Mouse (Mus musculus) embryonic facial prominence, embryonic 14.5 days (tissue): Measurements from ENCODE around the gene Ten1. TPM values are rescaled to one million over a fixed set of nuclear protein-coding genes. Genes with fewer than 3 reads are reported as not detected.
A peak's percentile ranks its signal among the peaks of the same experiment; 100 is the strongest.

Experiments used
- ATAC-seq: fragments of 200-750 bp; cut with Nextera tagmentation; 2 replicates; pipeline ENCODE4 v1.8.0; 2017; ENCODE audit warnings: low read depth, moderate number of reproducible peaks, moderate TSS enrichment
- DNase-seq: peaks from one replicate; pipeline ENCODE4 v3.0.0-alpha.2; 2015; ENCODE audit warnings: low spot score
- H3K27ac ChIP-seq: fragments of 300-500 bp; sonication (generic); replicated peaks from 2 replicates; pipeline ENCODE4 v1.5.1; 2014; ENCODE audit warnings: low read depth, mild to moderate bottlenecking, low read length, moderate library complexity
- H3K27me3 ChIP-seq: fragments of 300-500 bp; sonication (generic); replicated peaks from 2 replicates; pipeline ENCODE4 v1.6.1; 2014; ENCODE audit warnings: low read length; ENCODE audit not compliant: control insufficient read depth, insufficient read depth
- H3K36me3 ChIP-seq: fragments of 300-500 bp; sonication (generic); 2 replicates; pipeline ENCODE4 v1.6.1; 2014; ENCODE audit warnings: low read length, mixed read lengths; ENCODE audit not compliant: control insufficient read depth, insufficient read depth
- H3K4me1 ChIP-seq: fragments of 300-500 bp; sonication (generic); 2 replicates; pipeline ENCODE4 v1.6.1; 2014; ENCODE audit warnings: antibody characterized with exemption, low read length; ENCODE audit not compliant: control insufficient read depth, insufficient read depth
- H3K4me2 ChIP-seq: fragments of 300-500 bp; sonication (generic); 2 replicates; pipeline ENCODE4 v1.6.1; 2014; ENCODE audit warnings: low read depth, mild to moderate bottlenecking, low read length, moderate library complexity, mixed read lengths
- H3K4me3 ChIP-seq: fragments of 300-500 bp; sonication (generic); 2 replicates; pipeline ENCODE4 v1.5.1; 2014; ENCODE audit warnings: low read depth, mild to moderate bottlenecking, low read length
- H3K9ac ChIP-seq: fragments of 300-500 bp; sonication (generic); 2 replicates; pipeline ENCODE4 v1.6.1; 2014; ENCODE audit warnings: low read depth, mild to moderate bottlenecking, low read length, moderate library complexity, mixed read lengths
- H3K9me3 ChIP-seq: fragments of 300-500 bp; sonication (generic); 2 replicates; pipeline ENCODE4 v1.6.1; 2016; ENCODE audit warnings: low read length; ENCODE audit not compliant: control insufficient read depth
- WGBS: fragments of 180-500 bp; shearing (Covaris S2); extraction: QIAGEN DNeasy Blood & Tissue Kit; methylation state at CpG from one replicate; pipeline ENCODE4 v1.1.7; 2014; 5-methylcytosine and 5-hydroxymethylcytosine counted together
- polyA plus RNA-seq: library from polyadenylated mRNA; unstranded; fragments of >200 nt; fragmentation: Nextera tagmentation; extraction: Ambion mirVana; gene quantifications from 2 replicates; pipeline ENCODE4 v1.2.1, GENCODE M21; 2014

The Ten1 gene
- polyA plus RNA-seq, 1 experiment from 2014 or later = 59.8 TPM

- H3K27me3 ChIP-seq = no peaks in the 10 kb centered on the region
- H3K9ac ChIP-seq = no peak overlapping the region
- H3K4me1 ChIP-seq = 0 out of 2 replicates have a peak, but pooled peaks cover 2% of the 10 kb centered on the region
- H3K36me3 ChIP-seq = peaks cover 68% of the 10 kb centered on the region
- no peak overlapping the region for H3K4me3 ChIP-seq
- DNase-seq (no peak), ATAC-seq (no peak)
- H3K27ac ChIP-seq = peak overlapping the region; percentile 58
- no peak overlapping the region for H3K4me2 ChIP-seq
- no peaks in the 10 kb centered on the region for H3K9me3 ChIP-seq
- 40% methylated on average over 11 of the region's 11 CpGs for whole genome bisulfite sequencing
Observed at GRCm38 (mm10) chr11:116187226-116187930, 11.3 kb upstream of the Ten1 start.

GRCm38 (mm10) chr11:116194619-116195018, 4.0 kb upstream of the Ten1 start:
- no peak overlapping the region for H3K9ac ChIP-seq
- 81% methylated on average over 8 of the region's 8 CpGs for WGBS
- no peak for ATAC-seq

GRCm38 (mm10) chr11:116195252-116195651, 3.4 kb upstream of the Ten1 start:
- H3K9ac ChIP-seq = no peak overlapping the region
- H3K4me1 ChIP-seq = peaks cover 8% of the 10 kb centered on the region

More at GRCm38 (mm10) chr11:116194619-116195018, 4.0 kb upstream of the Ten1 start:
- Histone ChIP-seq H3K9me3 (no peaks in the 10 kb centered on the region), H3K4me3 (no peak overlapping the region), H3K27ac (no peak overlapping the region), H3K27me3 (no peaks in the 10 kb centered on the region), H3K4me2 (no peak overlapping the region), H3K4me1 (peaks cover 8% of the 10 kb centered on the region), H3K36me3 (peaks cover 31% of the 10 kb centered on the region; the same call in 1 of the 2 replicates)
- DNase-seq = no peak

GRCm38 (mm10) chr11:116196336-116196735, 2.3 kb upstream of the Ten1 start:
- peaks cover 8% of the 10 kb centered on the region for H3K4me1 ChIP-seq
- WGBS = 83% methylated on average over 3 of the region's 3 CpGs
- no peak overlapping the region for H3K9ac ChIP-seq
- H3K4me2 ChIP-seq = no peak overlapping the region
- H3K36me3 ChIP-seq = 0 out of 2 replicates have a peak, but pooled peaks cover 17% of the 10 kb centered on the region
- no peak overlapping the region for H3K27ac ChIP-seq
- ATAC-seq (no peak), DNase-seq (no peak)
- no peak overlapping the region for H3K4me3 ChIP-seq
- H3K27me3 ChIP-seq = no peaks in the 10 kb centered on the region
- no peaks in the 10 kb centered on the region for H3K9me3 ChIP-seq

More at GRCm38 (mm10) chr11:116195252-116195651, 3.4 kb upstream of the Ten1 start:
- WGBS = 68% methylated on average over 5 of the region's 5 CpGs
- Histone ChIP-seq H3K4me3 (no peak overlapping the region), H3K4me2 (no peak overlapping the region), H3K36me3 (0 out of 2 replicates have a peak, but pooled peaks cover 24% of the 10 kb centered on the region), H3K27ac (no peak overlapping the region), H3K27me3 (no peaks in the 10 kb centered on the region), H3K9me3 (no peaks in the 10 kb centered on the region)
- no peak for DNase-seq
- no peak for ATAC-seq

GRCm38 (mm10) chr11:116196866-116197583, 1.6 kb upstream of the Ten1 start:
- no peak overlapping the region for H3K4me3 ChIP-seq
- peaks cover 8% of the 10 kb centered on the region for H3K4me1 ChIP-seq
- no peak overlapping the region for H3K27ac ChIP-seq
- WGBS = 94% methylated on average over 18 of the region's 18 CpGs
- H3K9ac ChIP-seq = no peak overlapping the region
- H3K27me3 ChIP-seq = no peaks in the 10 kb centered on the region
- ATAC-seq = no peak
- no peaks in the 10 kb centered on the region for H3K9me3 ChIP-seq
- 0 out of 2 replicates have a peak, but pooled peaks cover 12% of the 10 kb centered on the region for H3K36me3 ChIP-seq
- H3K4me2 ChIP-seq = peak overlapping the region; percentile 79
- DNase-seq = no peak

GRCm38 (mm10) chr11:116197584-116197906, 1.1 kb upstream of the Ten1 start:
- Histone ChIP-seq H3K4me3 (peak overlapping the region; percentile 80; the same call in 1 of the 2 replicates), H3K27me3 (no peaks in the 10 kb centered on the region)
- DNase-seq = no peak

GRCm38 (mm10) chr11:116198132-116198531, 523 bp upstream of the Ten1 start:
- Histone ChIP-seq H3K27me3 (no peaks in the 10 kb centered on the region), H3K4me1 (peaks cover 8% of the 10 kb centered on the region), H3K4me3 (peak overlapping the region; percentile 80), H3K36me3 (0 out of 2 replicates have a peak, but pooled peaks cover 12% of the 10 kb centered on the region), H3K4me2 (peak overlapping the region; percentile 79), H3K27ac (peak overlapping the region; percentile 89), H3K9me3 (no peaks in the 10 kb centered on the region), H3K9ac (peak overlapping the region; percentile 78)
- no peak for ATAC-seq
- DNase-seq = no peak
- WGBS = 22% methylated on average over 13 of the region's 13 CpGs

More at GRCm38 (mm10) chr11:116197584-116197906, 1.1 kb upstream of the Ten1 start:
- 92% methylated on average over 6 of the region's 6 CpGs for WGBS
- Histone ChIP-seq H3K27ac (no peak overlapping the region), H3K9me3 (no peaks in the 10 kb centered on the region), H3K4me2 (peak overlapping the region; percentile 79), H3K36me3 (0 out of 2 replicates have a peak, but pooled peaks cover 12% of the 10 kb centered on the region), H3K4me1 (peaks cover 8% of the 10 kb centered on the region), H3K9ac (peak overlapping the region; percentile 78; the same call in 1 of the 2 replicates)
- no peak for ATAC-seq

GRCm38 (mm10) chr11:116201151-116201550, 2.5 kb downstream of the Ten1 start:
- 90% methylated on average over 2 of the region's 2 CpGs for WGBS
- no peak overlapping the region for H3K27ac ChIP-seq
- peaks cover 13% of the 10 kb centered on the region for H3K36me3 ChIP-seq
- H3K4me2 ChIP-seq = no peak overlapping the region
- H3K4me1 ChIP-seq = peaks cover 8% of the 10 kb centered on the region
- no peak overlapping the region for H3K4me3 ChIP-seq
- H3K27me3 ChIP-seq = no peaks in the 10 kb centered on the region
- DNase-seq (no peak), ATAC-seq (no peak)
- no peaks in the 10 kb centered on the region for H3K9me3 ChIP-seq
- H3K9ac ChIP-seq = no peak overlapping the region
